Mouse (Mus musculus): ENCODE measurements around the gene Mcpt9. TPM values are rescaled to one million over a fixed set of nuclear protein-coding genes. Genes with fewer than 3 reads are reported as not detected.
"Not testable (repeated sequence)": the region's sequence is repeated elsewhere in the genome, so short reads cannot be mapped to it uniquely, and the experiment has no call there.

Mcpt9 gene
- total RNA-seq (2021), result not detected in 2 replicates
- long read RNA-seq, result 0 reads

DNA sequence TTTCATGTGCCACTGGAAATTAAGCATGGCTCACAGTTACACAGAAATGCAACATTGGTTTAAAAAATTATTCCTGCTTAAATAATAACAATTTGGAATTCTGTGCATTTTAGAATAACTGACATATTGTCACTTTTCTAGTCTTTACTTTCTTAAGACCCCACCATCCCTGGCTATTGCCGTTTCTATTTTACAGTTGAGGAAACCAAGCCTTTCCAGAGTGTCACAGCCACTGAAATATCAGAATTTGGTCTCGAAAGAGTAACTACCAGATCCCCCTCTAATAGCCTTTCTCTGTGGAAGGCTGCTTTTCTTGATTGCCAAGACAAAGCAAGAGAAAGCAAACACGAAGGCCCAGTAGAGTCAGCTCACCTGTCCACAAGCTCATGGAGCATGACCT is at the start of gene Mcpt9:
Gene Mcpt9, minus strand, starts transcription at position 101 of the 400 bp plus-strand sequence.
- not testable (repeated sequence) for DNase-seq

- DNase-seq, result not testable (repeated sequence)
These were observed 31.9 kb upstream of the Mcpt9 start, which contains the start of gene Mcpt4 for GRCm38 (mm10) chr14:56062213-56062612. TSS of gene Mcpt4 (minus strand) at chr14:56062313.

DNA sequence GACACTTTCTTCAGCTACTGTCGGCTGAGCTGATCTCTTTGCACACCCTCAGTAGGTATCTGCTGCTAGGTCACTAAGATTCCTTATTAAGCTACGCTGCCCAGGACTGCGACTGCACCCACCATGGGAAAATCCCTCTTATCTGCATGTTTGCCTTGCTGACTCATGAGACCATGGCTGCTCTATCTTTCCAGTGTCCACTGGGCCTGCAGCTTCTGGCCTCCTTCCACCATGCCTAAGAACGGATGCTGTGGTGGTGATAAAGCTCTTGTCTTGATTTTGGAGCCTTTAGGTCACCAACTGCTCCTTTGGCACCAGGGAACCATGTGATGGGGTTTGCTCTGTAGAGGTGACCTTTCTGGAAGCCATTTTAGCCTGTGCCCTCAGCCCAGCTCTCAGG is 27.4 kb upstream of the Mcpt9 start:
- no peak for DNase-seq

GRCm38 (mm10) chr14:56055408-56055807 is 25.1 kb upstream of the Mcpt9 start:
- no peak for DNase-seq

DNA sequence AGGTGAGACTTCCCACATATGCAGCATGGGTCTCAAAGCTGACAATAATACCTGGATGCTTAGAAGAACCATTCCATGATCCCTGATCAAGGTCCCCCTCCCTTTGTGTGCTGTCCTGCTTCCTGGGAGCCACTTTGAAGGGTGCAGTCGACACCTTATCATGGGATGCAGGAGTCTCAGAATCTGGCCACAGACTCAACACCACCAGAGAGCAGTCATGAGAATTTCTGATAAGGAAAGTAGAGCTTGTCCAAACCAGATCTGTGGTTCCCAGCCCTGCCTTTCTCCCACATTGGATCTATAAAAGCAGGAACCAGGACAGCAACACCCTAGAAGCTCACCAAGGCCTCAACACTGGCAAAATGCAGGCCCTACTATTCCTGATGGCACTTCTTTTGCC is 11.5 kb upstream of the Mcpt9 start, which contains the start of gene Mcpt2:
Gene Mcpt2, plus strand, starts transcription at position 250 of the 400 bp plus-strand sequence.
- not testable (repeated sequence) for DNase-seq

- no peak for DNase-seq
These were observed 4.1 kb upstream of the Mcpt9 start for GRCm38 (mm10) chr14:56034433-56034832.

- not testable (repeated sequence) for DNase-seq
These were observed 9.0 kb downstream of the Mcpt9 start for GRCm38 (mm10) chr14:56021305-56021704.

- no peak for DNase-seq
These were observed 10.8 kb downstream of the Mcpt9 start for GRCm38 (mm10) chr14:56019446-56019845.

GRCm38 (mm10) chr14:56017671-56018070 is 12.6 kb downstream of the Mcpt9 start, which contains the start of gene Mcpt1:
TSS of gene Mcpt1 (plus strand) at chr14:56017971.
- not testable (repeated sequence) for DNase-seq

- no peak for DNase-seq
These were observed 16.4 kb downstream of the Mcpt9 start for GRCm38 (mm10) chr14:56013924-56014323.

DNA sequence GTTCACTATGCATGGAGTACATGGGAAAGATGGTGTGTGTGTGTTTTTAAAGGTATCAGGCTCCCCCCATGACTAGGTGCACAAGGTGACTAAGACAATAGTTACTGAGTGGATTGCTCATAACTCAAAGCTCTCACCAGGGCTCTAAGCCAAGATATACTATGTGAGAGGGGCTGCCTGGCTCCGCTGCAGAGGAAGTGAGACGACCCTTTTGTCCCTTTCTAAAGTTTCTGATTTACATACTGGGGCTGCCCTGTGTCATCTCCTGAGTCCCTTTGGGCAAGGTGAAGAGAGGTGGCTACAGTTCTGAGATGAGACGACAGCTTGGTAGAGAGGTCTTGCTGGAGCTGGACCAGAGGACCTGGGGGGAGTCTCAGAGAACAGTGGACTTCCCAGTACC is 17.1 kb downstream of the Mcpt9 start:
- no peak for DNase-seq

- not testable (repeated sequence) for DNase-seq
These were observed 42.8 kb downstream of the Mcpt9 start for GRCm38 (mm10) chr14:55987464-55987863.

Other genes with a start within 250 kb of the Mcpt9 start
- gene Adcy4, start 246.4 kb downstream of the Mcpt9 start, total RNA-seq (2021), result 8.0 and 10.2 TPM in 2 replicates
- gene Ripk3, start 241.6 kb downstream of the Mcpt9 start, total RNA-seq (2021), result 2.9 and 3.6 TPM in 2 replicates
- 19.9 and 30.5 TPM in 2 replicates for gene Nfatc4, start 207.4 kb downstream of the Mcpt9 start, total RNA-seq (2021)
- gene Nynrin, start 176.5 kb downstream of the Mcpt9 start, total RNA-seq (2021), result 10.7 and 13.5 TPM in 2 replicates
- 0.15 and 0.24 TPM in 2 replicates for gene Cbln3, start 146.1 kb downstream of the Mcpt9 start, total RNA-seq (2021)
- gene Khnyn, start 145.5 kb downstream of the Mcpt9 start, total RNA-seq (2021), result 21.6 and 25.5 TPM in 2 replicates
- 58.1 and 62.6 TPM in 2 replicates for gene Sdr39u1, start 130.2 kb downstream of the Mcpt9 start, total RNA-seq (2021)
- 0.49 and 1.2 TPM in 2 replicates for gene Cma1, start 85.8 kb downstream of the Mcpt9 start, total RNA-seq (2021)
- not detected in 2 replicates for gene Cma2, start 79.5 kb downstream of the Mcpt9 start, total RNA-seq (2021)
- not detected in 2 replicates for gene Mcpt1, start 12.5 kb downstream of the Mcpt9 start, total RNA-seq (2021)
- not detected in 2 replicates for gene Mcpt2, start 11.5 kb upstream of the Mcpt9 start, total RNA-seq (2021)
- gene Mcpt4, start 31.8 kb upstream of the Mcpt9 start, total RNA-seq (2021), result 0.97 and 1.1 TPM in 2 replicates
- not detected in 2 replicates for gene Mcpt8, start 54.8 kb upstream of the Mcpt9 start, total RNA-seq (2021)
- not detected in 2 replicates for gene Ctsg, start 72.1 kb upstream of the Mcpt9 start, total RNA-seq (2021)
- gene Gzme, start 90.1 kb upstream of the Mcpt9 start, total RNA-seq (2021), result not detected in 2 replicates
- not detected in 2 replicates for gene Gzmd, start 102.1 kb upstream of the Mcpt9 start, total RNA-seq (2021)
- gene Gzmg, start 129.1 kb upstream of the Mcpt9 start, total RNA-seq (2021), result not detected in 2 replicates
- gene Gzmn, start 144.1 kb upstream of the Mcpt9 start, total RNA-seq (2021), result not detected in 2 replicates
- gene Gzmf, start 180.9 kb upstream of the Mcpt9 start, total RNA-seq (2021), result not detected in 2 replicates
- not detected in 2 replicates for gene Gzmc, start 204.2 kb upstream of the Mcpt9 start, total RNA-seq (2021)
- not detected in 2 replicates for gene Gzmb, start 231.8 kb upstream of the Mcpt9 start, total RNA-seq (2021)

Measured in adrenal gland, postnatal 25 days (tissue).